Mouse (Mus musculus): ENCODE measurements around the gene Mccc1.

Gene Mccc1

DNA sequence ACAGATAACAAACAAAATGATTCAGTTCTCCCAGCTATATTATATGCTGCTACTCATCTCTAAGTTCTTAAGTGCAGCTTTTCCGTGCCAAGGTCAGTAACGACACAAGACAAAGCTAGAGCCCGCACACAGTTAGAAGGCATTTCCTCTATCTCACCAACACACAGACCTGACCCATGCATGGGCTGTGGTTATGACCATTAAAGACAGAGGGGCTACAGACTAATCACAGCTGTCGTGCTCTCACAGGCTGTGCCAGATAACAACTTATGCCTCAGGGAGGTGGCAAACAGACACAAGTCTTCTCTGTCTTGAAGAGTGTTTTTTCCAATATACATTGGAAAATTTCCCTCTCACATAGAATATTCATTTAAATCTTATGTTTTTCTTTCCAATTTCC, 35.5 kb downstream of the Mccc1 start:
- DNase-seq (ENCODE audit: low spot score), result peak; percentile 12

GRCm38 (mm10) chr3:35963921-35964320, 36.6 kb downstream of the Mccc1 start:
- no peak for DNase-seq (ENCODE audit: low spot score)

GRCm38 (mm10) chr3:35963401-35963800, 37.1 kb downstream of the Mccc1 start:
- no peak for DNase-seq (ENCODE audit: low spot score)

DNA sequence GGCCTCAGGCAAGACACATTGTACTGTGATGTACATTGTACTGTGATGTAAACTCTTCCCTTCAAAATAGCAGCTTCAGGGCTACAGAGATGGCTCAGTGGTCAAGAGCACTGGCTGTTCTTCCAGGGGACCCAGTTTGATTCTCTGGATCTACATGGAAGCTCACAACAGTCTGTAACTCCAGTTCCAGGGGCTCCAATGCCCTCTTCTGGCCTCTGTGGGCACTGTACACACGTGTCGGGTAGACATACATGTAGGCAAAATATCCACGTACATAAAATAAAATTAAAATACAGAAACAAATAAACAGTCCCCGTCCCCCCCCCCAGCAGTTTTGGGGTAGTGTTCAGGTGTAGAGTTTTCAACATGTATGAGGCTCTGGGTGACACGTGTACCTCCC, 37.5 kb downstream of the Mccc1 start:
- DNase-seq (ENCODE audit: low spot score), result no peak

DNA sequence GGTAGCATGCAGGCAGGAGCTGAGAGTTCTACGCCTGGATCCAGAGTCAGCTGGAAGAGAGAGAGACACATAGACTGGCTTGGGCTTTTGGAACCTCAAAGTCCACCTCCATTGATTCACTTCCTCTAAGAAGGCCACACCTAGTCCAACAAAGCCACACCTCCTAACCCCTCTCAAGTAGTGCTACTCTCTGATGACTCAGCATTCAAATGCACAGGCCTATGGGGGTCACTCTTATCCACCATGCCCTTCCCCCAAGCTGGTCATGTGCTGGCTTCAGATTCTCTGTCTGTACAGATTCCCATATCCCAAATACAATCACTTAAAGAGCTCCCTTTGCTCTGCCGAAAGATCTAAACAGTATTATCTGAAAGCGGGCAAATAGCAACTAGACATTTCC, 43.2 kb downstream of the Mccc1 start:
- peak; percentile 11 for DNase-seq (ENCODE audit: low spot score)

DNA sequence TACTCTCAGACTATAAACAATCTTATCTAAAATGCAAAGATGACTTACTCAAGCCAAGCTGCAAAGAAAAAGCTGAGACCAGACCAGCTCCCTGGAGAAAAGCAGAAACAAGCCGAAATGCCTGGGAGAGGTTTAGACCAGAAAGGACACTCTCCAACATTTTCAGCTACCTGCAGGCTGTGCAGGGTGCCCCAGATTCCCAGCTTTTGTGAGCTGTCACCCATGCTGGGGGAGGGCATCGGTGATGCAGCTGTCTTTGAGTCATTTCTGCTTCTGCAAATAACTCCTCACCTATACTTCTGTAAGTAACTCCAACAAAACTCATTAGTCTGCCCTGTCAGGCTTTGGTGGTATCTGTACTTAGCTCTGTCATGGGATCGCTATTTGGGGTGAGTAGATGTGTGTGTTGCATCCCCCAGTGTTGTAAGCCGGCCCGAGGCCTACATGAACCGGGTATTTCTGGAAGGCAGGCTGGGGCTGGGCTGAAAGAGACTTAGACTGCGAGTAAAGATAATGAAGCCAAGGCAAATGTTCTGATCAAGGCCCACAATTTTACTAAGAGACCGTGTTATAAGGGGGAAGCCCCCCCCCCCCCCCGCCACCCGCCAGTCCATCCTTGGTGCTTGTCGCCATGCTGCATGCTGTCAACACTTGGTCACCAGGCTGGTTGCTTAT, 45.4 kb downstream of the Mccc1 start:
- DNase-seq (ENCODE audit: low spot score), result peak; percentile 26

- DNase-seq (ENCODE audit: low spot score), result peak; percentile 22
These were observed 46.7 kb downstream of the Mccc1 start for GRCm38 (mm10) chr3:35953816-35954215.

DNA sequence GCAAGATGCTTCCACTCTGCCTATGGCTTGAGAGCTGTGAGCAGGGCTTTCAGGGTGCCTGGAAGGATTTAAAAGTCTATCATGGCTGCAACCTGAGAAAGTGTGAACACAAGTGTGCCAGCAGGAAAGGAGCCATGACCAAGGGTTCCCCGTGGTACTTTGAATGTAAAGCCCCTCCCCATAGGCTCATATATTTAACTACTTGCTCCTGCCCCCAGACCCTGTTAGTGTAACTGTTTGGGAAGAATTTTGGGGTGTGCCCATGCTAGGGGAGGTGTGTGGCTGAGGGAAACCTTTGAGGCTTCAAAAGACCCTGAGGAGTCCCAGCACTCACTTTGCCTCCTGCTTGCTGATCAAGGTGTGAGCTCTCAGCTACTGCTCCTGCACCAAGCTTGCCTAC, 47.3 kb downstream of the Mccc1 start:
- peak; percentile 17 for DNase-seq (ENCODE audit: low spot score)

DNA sequence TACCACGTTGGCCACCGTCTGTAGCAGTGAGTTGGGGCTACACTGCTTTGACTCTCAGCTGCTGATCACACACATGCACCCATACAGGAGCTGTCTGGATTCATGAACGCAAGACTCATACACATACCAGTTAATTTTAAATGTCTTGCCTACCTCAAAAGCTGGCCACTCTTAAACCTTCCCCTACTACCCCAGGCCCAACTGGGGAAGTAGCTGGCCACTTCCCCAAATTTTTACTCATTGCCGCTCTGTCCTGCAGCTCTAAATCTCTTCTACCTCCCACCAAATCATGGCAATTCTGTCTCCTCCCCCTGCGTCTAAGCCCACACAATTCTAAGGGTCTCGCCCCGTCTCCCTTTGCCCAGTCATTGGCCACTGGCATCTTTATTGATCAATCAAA, 52.3 kb downstream of the Mccc1 start:
- no peak for DNase-seq (ENCODE audit: low spot score)

DNA sequence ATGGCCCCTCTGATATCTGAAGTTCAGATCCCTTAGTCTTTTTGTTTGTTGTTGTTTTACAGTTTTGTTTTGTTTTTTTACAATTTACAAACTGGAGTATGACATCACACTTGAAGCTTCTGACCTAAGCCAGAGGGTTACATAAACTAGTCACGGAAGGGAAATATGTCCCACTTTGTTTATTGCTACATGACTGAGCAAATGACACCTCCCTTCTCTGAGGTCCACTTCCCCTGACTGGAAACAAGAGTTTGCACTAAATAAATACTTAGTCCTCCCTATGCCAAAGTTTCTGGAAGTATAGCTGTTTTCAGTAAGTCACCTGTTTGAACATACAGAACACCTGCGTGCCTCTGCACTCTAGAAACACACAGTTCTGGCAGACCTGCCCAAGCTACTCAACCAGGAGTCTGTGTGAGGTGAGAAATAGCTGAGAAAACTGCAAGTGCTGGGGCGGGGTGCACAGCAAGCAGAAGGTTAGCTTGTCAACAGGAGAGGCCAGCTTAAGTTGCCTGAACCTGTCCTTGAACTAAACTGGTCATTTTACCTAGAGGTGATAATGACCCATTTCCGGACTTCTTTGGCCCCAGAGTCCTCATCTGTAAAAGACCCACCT, 59.9 kb downstream of the Mccc1 start:
- DNase-seq (ENCODE audit: low spot score), result no peak

GRCm38 (mm10) chr3:35940047-35940446, 60.4 kb downstream of the Mccc1 start:
- no peak for DNase-seq (ENCODE audit: low spot score)

DNA sequence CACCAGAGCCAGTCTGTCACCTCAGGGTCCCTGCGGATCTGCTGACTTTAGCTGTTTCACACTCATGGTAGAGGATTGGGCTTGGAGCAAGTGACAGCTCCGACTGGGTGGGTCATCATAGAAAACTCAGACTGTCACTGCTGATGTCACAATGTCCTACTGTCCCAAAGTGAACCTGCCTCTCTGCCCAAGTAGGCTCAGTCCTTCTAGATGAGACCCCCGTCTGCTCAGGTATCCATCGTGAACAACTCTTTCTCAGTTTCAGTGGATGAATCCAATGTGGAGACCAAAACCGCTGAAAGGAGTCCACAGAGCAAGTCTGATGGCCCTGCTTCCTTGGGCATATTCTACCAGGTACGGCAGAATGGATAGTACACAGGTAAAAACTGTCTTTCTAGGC, 63.1 kb downstream of the Mccc1 start, which contains the start of gene Dcun1d1:
Gene Dcun1d1, minus strand, starts transcription at position 101 of the 400 bp plus-strand sequence.
- DNase-seq (ENCODE audit: low spot score), result no peak

DNA sequence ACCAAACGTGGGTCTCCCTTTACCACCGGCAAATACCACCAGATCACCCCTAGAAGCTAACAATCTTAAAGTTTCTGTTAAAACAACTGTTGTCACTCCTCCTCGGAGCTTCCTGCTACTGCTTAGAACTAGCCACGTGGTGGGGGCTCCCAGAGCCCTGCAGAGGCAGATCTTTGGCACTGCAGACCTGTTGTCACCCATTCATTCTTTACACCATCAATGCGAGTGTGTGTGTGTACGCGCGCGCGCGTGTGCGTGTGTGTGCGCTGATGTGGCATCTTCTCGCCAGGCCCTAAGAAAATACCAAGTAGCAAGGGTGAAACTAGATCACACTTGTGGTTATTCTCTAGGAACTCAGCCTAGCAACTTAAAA, 67.1 kb downstream of the Mccc1 start:
- DNase-seq (ENCODE audit: low spot score), result peak; percentile 47

- peak; percentile 84 for DNase-seq (ENCODE audit: low spot score)
These were observed 67.6 kb downstream of the Mccc1 start for GRCm38 (mm10) chr3:35932735-35933404.

GRCm38 (mm10) chr3:35931896-35932727, 68.4 kb downstream of the Mccc1 start:
- DNase-seq (ENCODE audit: low spot score), result peak; percentile 67

- DNase-seq (ENCODE audit: low spot score), result no peak
These were observed 69.1 kb downstream of the Mccc1 start for GRCm38 (mm10) chr3:35931359-35931758.

GRCm38 (mm10) chr3:35929831-35930230, 70.6 kb downstream of the Mccc1 start:
- DNase-seq (ENCODE audit: low spot score), result no peak

- DNase-seq (ENCODE audit: low spot score), result no peak
These were observed 71.1 kb downstream of the Mccc1 start for GRCm38 (mm10) chr3:35929406-35929805.

- no peak for DNase-seq (ENCODE audit: low spot score)
These were observed 74.6 kb downstream of the Mccc1 start for GRCm38 (mm10) chr3:35925852-35926251.

DNA sequence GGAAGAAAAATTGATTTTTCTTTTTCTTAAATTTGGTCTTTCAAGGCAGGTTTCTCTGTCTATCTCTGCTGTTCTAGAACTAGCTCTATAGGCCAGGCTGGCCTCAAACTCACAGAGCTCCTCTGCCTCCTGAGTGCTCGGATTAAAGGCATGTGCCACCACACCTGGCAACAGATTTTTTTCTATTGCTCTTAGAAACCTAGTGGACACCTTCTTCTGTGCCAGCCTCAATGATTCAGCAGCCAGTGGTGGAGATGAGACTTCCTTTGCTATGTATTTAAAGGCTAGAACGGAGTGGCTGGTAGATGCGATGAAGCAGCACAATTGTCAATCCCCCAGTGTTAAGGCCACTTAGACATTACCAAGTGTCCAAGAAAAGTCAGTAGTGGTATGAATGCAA, 76.5 kb downstream of the Mccc1 start:
- no peak for DNase-seq (ENCODE audit: low spot score)

DNA sequence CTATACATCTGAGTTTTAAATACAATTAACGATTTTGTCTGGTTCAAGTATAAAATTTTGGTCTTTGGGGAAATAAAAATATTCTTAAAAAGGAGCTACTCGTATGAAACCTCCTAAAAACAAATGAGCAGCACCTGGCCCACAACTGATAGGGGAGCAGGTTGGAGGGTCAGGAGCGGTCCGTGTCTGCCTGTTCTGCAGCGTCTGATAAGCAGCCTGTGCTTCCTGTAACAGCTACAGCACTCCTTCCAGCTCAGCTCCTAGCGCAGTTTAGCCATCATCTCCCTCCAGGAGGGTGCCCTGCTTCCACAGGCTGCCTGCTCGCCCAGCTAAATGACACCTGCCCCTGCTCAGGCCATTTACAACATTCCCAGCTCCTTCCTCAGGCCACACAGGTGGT, 77.0 kb downstream of the Mccc1 start:
- DNase-seq (ENCODE audit: low spot score), result no peak

DNA sequence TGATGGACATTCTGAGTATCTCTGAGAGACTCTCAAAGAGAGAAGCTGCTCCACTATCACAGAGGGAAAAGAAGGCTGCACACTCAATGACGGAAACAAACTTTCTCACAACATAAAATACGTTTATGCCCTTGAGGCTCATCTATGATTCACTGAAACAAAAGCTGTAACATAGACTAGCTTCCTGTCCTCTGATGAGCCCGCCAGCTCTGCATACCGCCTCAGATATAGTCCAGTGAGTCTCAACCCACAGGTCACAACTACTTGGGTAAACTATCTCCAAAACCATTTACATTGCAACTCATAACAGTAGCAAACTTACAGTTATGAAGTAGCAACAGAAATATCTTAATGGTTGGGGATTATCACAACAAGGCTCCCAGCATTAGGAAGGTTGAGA, 78.0 kb downstream of the Mccc1 start:
- no peak for DNase-seq (ENCODE audit: low spot score)

DNA sequence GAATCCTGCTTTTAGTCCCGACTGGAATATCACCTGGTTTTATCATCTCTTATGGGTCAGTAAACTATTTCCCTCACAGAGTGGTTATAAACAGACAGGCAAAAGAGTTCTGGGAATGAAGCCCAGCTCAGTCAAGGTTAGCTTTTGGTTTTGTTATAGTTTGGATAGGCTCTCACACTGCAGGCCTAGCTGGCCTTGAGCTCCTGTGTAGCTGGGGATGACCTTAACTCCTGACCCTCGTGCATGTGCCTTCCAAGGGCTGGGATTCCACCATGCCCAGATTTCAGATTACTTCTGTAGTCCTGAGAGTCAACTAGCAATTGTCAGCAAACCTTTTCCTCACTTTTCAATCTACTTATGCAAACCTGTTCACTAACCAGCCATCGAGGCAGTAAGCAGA, 82.2 kb downstream of the Mccc1 start:
- DNase-seq (ENCODE audit: low spot score), result no peak
